Mouse (Mus musculus) forelimb bud, embryonic 11.5 days (tissue): ENCODE results near the gene Ms4a12.
"Not testable (repeated sequence)": the region's sequence is repeated elsewhere in the genome, so short reads cannot be mapped to it uniquely, and the experiment has no call there.

ENCODE experiments used
- DNase-seq: peaks from one replicate; pipeline ENCODE4 v3.0.0-alpha.2; 2012; ENCODE audit warnings: low read depth, low spot score

The Ms4a12 gene

DNA sequence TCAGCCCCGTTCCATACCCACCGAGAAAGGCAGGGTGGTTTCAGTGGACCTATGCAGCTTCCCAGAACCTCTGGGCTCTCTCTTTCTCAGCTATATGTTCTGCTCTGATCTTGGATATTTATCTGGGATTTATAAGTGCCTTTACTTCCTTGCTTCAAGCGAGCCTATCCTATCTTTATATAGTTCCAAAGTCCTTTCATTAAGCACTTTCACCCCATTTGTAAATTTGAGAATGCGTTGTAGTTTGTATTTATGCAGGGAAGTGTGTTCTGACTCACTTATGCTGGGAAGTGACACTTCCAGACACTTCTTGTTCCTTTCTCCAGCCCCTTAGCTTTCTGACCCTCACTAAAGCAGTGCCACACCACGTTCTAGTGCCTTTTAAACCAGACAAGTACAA is at the start of gene Ms4a12:
Ms4a12 (minus strand) TSS at position 101 of the 400 bp plus-strand sequence.
- no peak for DNase-seq

DNA sequence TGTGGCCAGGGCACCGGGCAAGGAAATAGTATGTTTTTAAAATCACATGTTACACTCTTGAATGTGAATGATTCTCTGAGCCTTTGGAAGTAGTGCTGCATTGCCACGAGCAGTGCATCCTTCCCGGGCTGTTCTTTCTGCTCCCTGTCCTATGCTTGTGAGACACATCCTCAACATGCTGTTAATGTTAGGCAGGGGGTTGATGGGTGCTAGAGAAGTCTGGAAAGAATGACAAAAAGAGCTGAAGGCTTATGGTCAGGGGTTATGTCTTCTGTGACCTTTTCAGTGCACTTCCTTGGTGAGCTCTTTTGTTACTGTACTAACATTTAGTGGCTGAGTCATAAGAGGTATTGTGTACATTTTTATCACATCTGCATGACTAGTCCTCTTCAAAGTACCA is 48.0 kb upstream of the Ms4a12 start:
- no peak for DNase-seq

DNA sequence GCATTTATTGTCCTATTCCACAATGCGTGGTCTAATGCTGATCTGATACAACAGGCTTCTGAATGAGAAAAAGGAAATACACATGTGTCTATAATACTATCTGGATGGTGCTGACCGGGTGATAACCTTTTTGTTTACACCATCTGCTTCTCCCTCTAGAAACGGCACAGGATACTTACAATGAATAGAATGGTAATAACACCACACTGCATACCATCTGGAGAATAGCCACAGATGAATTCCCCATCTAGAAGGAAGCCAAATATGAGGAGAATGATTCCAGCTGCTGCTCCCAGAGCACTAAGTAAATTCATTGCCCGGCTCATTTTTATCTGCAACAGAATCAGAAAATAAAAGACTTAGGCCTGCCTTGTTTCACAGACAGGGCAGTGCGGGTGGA is 44.2 kb upstream of the Ms4a12 start:
- no peak for DNase-seq

DNA sequence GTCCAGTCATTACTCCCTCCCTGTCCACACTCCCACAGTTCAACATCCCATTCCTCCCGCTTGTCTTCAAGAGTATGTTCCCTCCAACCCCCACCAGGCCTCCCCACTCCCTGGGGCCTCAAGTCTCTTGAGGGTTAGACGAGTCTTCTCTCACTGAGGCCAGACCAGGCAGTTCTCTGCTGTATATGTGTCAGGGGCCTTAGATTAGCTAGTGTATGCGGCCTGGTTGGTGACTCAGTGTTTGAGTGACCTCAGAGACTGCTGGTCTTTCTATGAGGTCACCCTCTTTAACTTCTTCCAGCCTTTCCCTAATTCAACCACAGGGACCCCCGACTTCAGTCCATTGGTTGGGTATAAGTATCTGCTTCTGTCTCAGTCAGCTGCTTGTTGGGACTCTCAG is 34.7 kb upstream of the Ms4a12 start:
- no peak for DNase-seq

DNA sequence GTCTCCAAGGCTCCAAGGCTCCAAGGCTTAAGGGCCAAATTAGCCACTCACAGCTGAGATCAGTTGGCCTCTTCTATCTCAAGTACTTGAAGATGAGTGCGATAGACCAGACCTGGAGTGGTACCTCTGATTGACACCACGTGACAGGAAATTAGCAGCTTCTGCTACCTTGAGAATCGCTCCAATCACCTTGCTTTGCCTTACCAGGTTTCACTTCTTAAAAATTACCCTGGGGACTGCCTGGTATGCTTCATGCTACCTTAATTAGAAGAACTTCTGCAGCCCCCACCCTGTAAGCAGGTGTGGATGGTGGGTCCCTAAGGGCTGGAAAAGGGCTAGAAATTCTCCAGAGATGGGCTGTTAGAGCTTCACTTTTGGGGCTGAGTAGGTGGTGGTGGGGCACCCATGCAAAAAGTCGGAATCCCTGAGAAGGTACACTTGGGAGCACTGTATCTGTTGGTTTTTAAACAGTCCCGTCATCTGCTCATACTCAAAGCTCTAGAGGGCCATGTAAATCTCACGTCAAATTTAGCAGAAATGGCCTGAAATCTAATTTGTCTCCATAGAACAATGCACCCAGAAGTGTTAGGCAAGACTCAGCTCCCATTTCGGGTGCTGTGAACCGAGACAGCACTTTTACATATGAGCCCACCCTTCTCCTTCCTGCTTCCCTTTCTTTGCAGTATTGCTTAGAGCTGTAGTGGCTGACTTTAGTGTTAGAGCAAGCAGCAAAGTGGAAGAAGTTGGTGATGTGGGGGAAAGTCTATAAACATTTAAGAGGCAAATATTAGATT is 34.0 kb upstream of the Ms4a12 start, which contains the start of gene Ms4a1:
Ms4a1 (minus strand) TSS at position 190 of the 794 bp plus-strand sequence.
- DNase-seq: no peak

DNA sequence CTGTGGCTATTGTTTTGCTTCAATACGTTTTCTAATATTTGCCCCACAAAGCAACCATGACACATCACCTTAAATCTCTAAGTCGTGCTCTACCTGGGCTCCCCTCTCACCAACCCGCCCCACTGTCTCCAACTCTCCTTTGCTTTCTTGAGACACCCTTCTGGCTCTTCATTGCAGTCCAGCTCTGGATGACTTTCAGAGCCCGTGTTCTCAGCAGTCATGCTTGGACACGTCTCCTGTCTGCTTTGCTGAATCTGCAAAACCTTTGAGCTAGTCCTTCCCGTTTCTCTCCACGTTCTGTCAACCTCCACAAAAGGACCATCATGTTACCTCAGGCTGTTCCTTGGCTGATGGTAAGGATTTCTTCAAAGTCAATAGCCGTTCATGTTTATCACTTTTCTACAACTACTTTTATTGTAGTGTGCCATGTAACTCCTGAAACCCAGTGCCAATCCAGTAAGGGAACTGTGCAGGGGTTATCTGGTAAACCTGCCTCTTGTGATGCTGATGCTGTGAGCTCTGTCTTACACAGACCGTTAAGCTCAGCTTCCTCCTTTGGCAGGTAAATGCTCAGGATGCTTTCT is 32.4 kb upstream of the Ms4a12 start:
- DNase-seq: no peak

DNA sequence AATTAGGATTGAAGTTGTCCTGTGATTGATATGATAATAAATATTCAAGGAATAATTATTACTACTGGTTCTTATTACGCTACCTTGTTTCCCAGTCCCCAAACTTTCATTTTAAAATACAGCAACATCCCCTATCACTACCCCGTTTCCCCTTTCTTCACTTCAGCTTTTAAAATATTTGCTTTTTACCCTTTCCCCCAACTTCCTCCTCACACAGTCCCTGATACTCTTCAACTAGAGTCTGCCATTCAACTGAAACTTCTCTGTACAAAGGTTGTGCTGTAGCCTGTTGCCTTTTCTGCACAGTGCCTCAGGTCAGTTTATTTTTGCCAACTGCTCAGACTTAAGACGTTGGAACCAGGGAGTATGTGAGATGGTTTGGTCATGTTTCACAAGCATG is 31.3 kb upstream of the Ms4a12 start:
- no peak for DNase-seq

DNA sequence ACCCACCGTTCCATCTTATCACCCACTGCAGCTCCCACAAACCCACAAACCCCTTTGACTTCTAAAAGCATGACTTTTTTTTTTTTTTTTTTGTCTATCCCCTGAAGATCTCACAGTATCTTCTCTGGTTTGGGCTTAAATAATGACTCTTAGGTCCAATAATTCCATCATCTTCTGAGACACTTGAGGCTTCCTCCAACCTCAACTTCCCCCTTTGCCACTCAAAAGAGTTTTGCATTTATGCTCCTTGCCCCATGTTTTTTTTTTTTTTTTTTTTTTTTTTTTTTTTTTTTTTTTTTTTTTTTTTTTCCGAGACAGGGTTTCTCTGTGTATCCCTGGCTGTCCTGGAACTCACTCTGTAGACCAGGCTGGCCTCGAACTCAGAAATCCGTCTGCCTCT is 30.7 kb upstream of the Ms4a12 start:
- DNase-seq: not testable (repeated sequence)

DNA sequence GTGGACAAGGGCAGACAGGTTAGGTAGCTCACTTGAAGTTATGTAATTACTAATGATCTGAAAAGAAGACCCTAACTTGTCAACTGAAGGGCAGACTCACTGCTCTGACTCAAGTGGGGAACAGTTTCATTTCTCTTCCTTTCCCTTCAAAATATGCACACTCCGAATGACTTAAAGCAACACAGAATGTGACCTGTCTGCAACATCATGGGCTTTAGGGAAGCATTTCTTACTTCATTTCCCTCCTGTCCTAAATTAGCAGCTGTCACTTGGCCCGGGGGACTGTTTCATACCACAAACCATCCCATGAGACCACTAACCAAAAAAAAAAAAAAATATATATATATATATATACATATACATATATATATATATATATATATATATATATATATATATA is 29.3 kb upstream of the Ms4a12 start:
- no peak for DNase-seq

DNA sequence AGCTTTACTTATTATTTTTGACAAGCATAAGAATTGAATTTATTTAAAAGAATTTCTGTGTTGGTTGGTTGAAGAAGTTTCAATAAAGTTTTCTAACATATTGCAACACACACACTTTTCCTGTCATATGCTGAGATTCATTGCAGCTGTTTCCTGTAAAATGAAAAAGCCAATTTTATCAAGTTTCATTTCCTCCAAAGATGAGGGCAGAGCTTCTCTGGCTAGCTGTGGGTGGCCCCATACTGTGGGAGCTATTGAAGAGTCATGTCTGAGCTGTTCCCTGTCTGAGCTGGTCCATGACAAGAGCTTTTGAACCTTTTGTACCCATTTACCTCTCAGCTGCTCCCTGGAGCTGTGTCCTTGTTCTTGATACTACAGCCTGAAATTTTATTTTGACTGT is 12.0 kb upstream of the Ms4a12 start:
- DNase-seq: no peak

DNA sequence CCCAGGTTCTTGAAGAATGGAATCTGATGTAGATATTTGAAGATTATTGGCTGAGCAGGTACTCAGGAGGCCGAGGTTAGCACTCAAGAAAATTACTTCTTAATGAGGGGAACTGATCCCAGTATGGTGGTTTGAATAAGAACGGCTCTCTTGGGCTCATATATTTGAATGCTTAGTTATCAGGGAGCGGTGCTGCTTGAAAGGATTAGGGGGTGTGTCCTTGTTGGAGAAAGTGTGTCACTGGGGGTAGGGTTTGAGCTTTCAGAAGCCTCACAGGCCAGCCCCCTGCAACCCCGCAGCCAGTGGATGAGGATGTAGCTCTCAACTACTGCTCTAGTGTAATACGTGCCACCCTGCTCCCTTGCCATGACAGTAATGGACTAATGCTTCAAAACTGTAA is 10.3 kb upstream of the Ms4a12 start:
- DNase-seq: no peak

DNA sequence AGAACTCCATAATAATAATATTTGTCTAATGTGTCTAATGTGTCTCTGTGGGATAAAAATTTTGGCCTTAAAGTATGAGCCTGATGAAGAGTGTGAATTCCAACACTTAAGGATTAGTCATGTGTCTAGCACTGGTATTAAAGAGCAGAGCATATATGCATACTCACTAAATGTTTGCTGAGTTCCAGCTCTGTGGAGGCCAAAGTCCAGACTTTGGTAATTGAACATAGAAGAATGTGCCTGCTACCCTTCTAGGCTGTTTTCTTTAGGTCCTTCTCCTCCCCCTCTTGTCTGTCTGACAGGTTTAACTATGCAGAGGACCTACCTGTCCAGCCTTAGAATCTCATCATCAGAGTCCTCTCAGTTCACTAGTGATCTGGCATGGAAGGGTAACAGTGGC is 3.6 kb upstream of the Ms4a12 start:
- no peak for DNase-seq

DNA sequence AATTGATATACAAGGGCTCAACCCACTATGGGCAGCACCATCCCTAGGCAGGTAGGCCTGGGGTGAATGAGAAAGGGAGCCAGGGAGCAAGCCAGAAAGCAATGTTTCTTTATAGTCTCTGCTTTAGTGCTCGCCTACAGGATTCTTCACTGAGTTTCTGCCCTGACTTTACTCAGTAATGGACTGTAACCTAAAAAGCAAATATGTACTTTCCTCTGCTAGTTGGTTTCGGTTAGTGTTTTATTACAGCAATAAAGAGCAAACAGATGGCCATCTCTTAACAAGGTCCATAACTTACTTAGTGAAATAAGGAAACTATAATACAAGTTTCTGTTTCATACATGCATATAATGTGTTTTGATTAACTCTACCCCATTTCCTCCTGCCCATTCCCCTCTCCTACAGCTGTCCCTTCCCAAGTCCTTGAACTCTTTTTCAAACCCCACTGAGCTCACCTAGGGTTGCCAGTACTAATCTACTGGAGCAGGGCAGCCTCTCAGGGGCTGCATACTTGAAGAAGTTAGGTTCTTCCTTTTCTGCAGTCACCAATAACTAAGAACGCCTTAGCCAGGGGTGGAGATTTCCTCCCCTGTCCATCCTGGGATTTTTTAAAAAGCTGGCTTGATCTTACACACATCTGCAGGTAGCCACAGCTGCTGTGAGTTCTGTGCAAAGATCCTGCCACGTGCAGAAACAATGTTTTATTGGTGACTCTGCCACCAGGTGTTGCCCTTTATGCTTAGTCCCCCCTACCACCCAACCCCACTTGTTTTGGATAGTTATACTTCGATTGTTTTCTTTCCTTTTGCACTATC is 2.9 kb upstream of the Ms4a12 start:
- DNase-seq: no peak

DNA sequence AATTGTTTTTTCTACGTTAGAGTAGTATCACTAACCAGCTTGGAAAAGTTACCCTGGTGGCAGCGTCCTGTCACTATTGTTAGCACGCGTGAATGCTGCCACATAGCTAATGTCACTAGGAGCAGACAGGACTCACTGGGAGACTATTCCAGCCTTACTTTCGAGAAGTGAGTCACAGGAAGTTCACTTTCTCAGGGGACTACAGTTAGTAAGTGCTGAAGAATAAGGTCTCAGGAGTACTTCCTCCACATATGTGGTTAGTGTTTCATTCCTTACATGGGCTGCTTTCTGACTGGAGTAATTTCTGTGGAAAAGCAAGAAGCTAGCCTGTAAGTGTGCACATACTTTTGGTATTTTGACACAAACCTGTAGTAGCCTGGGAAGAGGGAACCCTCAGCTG is 2.0 kb upstream of the Ms4a12 start:
- no peak for DNase-seq

DNA sequence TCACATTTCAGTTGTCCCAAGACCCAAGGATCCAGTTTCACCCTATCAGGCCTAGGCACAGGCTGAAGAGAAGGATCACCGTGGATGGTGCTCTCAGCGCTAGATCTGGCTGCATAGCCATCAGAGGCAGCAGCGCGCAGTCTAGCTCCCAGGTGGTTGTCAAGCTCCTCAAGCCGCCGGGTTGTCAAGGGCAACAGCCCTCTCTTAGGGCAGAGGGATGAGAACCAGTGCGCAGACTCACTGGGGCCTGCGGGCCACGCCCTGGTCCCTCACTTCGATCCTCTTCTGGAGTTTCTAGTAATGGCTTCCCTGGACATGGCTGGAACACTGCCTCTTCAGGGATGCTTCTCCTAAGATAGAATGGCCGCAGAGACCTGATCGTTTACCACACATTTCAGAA is 35.7 kb downstream of the Ms4a12 start, which contains the start of gene Ms4a13:
Ms4a13 (minus strand) TSS at position 192 of the 400 bp plus-strand sequence.
- DNase-seq: no peak

DNA sequence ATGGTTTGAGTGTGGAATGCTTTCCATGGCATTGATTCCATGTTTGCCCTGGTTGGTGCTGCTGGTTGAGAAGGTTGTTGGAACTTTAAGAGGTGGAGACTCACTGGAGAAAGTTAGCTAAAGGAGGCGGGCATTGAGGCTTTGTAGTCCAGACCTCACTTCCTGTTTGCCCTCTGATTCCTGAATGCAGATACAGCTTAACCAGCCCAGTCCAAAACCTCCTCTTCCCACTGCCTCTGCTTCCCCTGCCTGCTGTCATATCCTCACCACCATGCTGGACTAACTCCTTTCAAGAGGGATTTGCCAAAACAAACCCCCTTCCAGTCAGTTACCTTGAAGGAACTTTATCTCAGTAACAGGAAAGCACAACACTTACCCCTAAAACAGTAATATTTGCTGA is 39.7 kb downstream of the Ms4a12 start:
- no peak for DNase-seq

DNA sequence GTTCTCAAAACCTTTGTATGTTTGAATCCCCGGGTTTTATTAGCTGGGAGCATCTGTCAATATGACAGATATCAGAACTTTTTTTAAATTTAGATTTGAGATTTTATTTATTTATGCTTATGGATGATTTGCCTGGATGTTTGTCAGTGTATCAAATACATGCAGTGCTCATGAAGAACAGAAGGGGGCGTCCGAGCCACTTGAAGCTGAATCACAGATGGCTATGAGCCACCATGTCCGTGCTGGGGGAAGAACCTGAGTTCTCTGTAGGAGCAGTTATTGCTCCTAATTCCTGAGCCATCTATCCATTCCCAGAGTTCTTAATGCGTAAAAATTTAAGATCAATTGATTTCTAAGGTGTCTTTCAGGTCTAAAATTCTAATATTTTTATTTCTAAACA is 48.1 kb downstream of the Ms4a12 start:
- no peak for DNase-seq

DNA sequence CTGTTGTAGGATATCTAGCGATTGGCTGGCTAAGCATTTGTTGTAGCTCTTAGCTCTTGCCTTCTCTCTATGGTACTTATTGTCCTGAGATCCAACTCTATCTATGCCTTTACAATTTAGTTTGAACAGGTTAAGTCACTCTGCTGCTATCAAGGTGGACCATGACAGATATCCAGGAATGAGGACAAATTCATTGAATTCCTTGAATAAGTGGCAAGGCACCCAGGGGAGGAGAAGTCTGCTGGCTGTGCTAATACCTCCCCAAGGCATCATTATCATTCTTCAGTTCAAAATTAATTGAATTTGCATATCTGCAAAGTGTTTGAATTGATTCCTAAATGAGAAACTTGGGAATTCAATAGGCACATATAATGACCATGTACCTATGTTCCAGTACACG is 54.8 kb downstream of the Ms4a12 start:
- no peak for DNase-seq

DNA sequence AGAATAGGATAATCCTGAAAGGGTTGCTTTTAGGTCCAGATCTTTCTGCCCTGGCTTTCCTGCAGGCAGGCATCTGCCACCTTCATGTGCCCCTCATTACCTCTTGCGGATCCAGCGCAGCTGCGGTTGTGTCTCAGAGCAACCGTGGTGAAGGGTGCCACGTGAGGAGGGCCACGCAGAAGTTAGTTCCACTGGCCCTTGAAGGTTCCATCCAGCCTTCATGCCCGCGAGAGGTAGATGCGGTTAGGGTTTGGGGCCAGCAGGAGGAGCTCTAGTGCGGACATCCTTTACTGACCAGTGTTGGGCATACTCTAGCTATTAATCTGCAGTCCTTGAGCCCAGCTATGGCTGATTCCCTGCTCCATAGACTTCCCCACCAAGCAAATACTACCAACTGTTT is 67.1 kb downstream of the Ms4a12 start, which contains the start of gene 1700025F22Rik:
1700025F22Rik (minus strand) TSS at position 149 of the 400 bp plus-strand sequence.
- no peak for DNase-seq
